Mouse (Mus musculus): ENCODE data around the gene Ccn2.

Gene Ccn2

DNA sequence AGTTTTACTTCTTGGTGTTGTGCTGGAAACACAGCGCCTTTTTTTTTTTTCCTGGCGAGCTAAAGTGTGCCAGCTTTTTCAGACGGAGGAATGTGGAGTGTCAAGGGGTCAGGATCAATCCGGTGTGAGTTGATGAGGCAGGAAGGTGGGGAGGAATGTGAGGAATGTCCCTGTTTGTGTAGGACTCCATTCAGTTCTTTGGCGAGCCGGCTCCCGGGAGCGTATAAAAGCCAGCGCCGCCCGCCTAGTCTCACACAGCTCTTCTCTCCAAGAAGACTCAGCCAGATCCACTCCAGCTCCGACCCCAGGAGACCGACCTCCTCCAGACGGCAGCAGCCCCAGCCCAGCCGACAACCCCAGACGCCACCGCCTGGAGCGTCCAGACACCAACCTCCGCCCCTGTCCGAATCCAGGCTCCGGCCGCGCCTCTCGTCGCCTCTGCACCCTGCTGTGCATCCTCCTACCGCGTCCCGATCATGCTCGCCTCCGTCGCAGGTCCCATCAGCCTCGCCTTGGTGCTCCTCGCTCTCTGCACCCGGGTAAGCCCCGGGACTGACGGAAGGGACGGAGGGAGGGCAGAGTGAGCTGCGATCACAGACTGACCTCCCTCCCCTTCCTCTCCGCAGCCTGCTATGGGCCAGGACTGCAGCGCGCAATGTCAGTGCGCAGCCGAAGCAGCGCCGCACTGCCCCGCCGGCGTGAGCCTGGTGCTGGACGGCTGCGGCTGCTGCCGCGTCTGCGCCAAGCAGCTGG lies at the start of gene Ccn2:
Ccn2 (plus strand) TSS at position 193 of the 753 bp plus-strand sequence.
- under 1% methylated on average over 53 of the region's 53 CpGs for WGBS

DNA sequence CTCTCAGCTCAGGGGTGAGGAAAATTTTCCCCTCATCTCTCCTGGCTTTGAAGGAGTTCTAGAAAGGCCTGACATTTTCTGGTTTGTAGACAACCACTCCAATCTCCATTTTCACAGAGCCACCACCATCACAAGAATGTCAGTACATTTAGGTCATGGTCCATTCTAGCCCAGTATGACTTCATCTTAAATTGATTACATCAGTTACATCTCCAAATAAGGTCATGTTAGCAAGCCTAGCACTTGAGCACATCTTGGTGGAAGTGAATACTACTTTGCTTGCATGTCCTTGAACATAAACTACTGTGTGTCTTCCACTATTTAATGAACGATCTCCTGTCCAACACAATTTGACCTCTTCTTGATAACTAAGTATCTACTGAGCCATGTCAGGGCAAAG lies 42.4 kb upstream of the Ccn2 start:
- WGBS, result 94% methylated on average over 1 of the region's 1 CpGs

DNA sequence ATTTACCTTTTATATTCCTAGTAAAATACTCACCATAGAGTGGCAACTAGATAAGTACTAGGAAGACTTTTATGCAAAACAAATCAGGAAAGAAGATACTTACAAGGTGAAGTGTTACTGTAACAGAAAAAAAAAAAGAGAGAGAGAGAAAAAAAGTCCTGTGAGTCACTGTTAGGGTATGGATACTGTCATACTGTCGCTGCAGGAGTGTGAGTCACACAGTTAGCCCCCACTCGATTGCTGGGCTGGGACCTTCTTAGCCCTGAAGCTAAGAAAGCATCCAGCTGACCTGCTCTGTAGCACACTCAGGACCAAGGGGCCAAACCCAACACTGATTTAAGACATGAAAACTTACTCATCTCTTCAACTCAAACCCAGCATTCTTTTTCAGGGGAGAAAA lies 41.2 kb upstream of the Ccn2 start:
- WGBS, result 53% methylated on average over 2 of the region's 2 CpGs

DNA sequence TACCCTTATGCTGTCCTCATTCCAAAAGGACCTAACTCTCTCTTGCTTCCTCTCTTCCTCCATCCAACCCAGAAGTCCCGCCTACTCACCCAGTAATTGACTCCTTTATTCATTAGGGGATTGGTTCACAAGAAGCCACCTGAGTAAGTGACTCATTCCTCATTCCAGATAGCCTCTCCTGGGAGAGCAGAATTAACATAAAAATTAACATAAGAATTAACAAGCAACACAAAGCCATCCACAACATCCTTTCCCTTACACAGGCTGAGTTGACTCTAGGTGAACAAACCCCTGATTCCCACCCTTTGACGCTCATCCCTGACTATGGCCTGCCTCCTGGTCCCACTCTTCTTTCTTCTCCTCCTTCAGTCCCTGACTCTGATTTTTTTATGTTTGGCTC lies 36.9 kb upstream of the Ccn2 start:
- WGBS, result 97% methylated on average over 2 of the region's 2 CpGs

GRCm38 (mm10) chr10:24569691-24570420 lies 25.4 kb upstream of the Ccn2 start:
- WGBS, result 76% methylated on average over 2 of the region's 2 CpGs

- WGBS, result 78% methylated on average over 4 of the region's 4 CpGs
Observed at GRCm38 (mm10) chr10:24572044-24572960, 22.9 kb upstream of the Ccn2 start.

GRCm38 (mm10) chr10:24573484-24573883 lies 21.8 kb upstream of the Ccn2 start:
- 72% methylated on average over 3 of the region's 3 CpGs for WGBS

- 50% methylated on average over 3 of the region's 3 CpGs for WGBS
Observed at GRCm38 (mm10) chr10:24581076-24581475, 14.2 kb upstream of the Ccn2 start.

DNA sequence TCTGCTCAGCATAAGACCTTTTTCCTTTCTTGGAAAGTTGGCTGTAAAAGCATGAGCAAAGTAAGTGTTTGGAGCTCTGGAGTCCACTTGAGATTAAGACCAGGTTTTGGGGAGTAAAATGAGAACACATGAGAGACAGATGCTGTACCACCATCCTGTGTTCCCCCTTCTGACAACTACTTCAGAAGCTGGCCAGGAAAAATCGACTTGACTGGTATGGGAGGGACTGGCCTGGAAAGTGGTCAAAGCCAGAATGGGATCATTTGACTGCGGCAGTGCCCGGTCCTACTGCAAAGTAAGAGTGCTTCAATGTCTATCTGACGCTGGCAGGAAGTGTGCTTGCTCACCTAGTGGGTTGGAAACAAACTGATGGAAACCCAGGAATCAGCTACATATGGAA lies 6.4 kb upstream of the Ccn2 start:
- 77% methylated on average over 4 of the region's 4 CpGs for WGBS

DNA sequence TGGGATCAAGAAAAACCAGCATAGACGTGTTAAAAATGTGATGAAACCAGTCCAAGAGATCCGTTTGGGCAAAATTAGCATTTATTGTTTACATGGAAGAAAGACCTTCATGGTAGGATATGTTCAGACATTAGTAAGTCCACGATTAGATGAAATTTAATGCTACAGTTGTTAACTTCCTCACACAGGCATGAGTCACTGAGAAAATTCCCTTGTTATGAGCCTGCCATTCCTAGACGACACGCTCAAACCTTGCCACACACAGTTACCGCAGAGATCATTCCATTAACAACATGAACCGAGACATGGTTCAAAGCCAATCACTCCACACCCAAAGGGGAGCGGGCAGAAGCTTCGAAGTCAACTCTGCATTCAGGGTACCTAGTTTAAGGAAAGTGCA lies 6.0 kb upstream of the Ccn2 start:
- WGBS, result 83% methylated on average over 9 of the region's 9 CpGs

DNA sequence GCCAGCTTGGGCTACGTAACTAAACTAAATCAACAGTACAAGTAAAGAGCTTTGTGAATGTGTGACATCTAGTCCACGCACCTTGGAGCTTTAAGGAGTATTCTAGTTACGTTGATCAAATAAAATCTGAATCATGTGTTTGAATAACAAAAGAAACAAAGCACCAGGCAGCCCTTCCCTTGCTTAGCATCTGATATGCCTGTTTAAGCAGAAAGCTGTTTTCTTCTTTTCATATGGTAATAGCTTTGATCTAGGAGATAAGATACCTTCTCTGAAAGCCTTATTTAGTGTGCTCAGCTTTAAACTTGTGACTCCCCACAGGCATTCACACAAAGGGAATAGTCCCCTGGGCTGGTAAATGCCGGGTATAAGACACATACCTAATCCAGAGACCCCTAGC lies 4.7 kb upstream of the Ccn2 start:
- 71% methylated on average over 4 of the region's 4 CpGs for WGBS

DNA sequence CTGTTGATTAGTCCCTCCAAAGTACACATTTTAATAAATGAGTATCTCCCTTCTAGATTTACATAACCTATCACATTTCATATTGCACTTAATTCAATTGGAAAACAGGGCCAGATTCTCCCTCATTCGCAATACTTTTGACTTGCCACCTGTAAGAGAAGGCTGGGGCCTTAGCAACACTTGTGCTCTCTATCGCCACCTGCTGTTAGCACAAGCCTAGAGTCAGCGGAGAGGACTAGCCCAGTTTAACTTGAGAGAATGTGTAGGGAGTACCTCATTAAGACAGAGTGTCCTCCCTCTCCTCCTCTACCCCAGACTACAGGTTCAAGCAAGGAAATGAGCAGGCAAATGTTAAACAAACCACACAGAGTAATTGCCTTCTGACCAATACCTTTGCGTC lies 4.1 kb upstream of the Ccn2 start:
- 22% methylated on average over 4 of the region's 4 CpGs for WGBS

- WGBS, result 67% methylated on average over 5 of the region's 5 CpGs
Observed at GRCm38 (mm10) chr10:24591741-24592140, 3.5 kb upstream of the Ccn2 start.

GRCm38 (mm10) chr10:24592318-24592717 lies 2.9 kb upstream of the Ccn2 start:
- 80% methylated on average over 2 of the region's 2 CpGs for WGBS

- WGBS, result 66% methylated on average over 7 of the region's 7 CpGs
Observed at GRCm38 (mm10) chr10:24592969-24593368, 2.3 kb upstream of the Ccn2 start.

- WGBS, result 90% methylated on average over 4 of the region's 4 CpGs
Observed at GRCm38 (mm10) chr10:24593556-24593955, 1.7 kb upstream of the Ccn2 start.

DNA sequence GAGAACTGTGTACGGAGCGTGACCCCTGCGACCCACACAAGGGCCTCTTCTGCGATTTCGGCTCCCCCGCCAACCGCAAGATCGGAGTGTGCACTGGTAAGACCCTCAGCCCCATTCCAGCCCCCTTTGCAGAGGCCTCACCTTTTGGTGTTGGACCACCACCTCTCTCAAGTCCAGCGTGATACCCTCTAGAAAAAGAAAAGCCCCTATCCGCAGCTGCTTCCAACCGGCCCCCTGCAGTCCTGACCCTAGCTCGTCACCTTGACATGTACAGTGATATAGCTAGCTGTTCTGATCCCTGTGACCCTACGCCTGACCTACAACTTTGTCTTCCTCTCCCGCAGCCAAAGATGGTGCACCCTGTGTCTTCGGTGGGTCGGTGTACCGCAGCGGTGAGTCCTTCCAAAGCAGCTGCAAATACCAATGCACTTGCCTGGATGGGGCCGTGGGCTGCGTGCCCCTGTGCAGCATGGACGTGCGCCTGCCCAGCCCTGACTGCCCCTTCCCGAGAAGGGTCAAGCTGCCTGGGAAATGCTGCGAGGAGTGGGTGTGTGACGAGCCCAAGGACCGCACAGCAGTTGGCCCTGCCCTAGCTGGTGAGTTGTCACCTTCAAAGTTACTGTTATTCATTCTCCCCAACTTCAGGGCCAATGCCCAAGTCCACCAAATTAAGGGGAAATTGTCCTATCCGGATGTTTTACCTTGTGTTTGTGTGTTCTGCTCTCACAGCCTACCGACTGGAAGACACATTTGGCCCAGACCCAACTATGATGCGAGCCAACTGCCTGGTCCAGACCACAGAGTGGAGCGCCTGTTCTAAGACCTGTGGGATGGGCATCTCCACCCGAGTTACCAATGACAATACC lies 994 bp downstream of the Ccn2 start:
- 28% methylated on average over 31 of the region's 31 CpGs for WGBS

DNA sequence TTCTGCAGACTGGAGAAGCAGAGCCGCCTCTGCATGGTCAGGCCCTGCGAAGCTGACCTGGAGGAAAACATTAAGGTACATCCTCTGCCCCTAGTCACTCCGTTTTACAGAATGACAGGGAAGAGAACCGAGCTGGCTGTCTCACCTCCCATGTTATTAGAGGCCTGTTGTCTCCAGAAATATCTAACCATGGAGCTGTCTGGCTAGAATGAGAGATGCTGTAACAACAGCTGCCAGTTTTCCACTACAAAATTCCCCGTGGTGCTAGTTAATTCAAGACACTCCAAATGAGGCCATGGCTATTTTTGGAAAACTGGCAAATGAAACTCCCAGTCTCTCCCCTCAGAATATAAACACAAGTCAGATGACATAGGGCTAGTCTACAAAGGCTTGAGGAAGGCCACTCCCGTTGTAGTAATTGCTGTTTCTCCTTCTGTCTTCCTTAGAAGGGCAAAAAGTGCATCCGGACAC lies 1.7 kb downstream of the Ccn2 start:
- 42% methylated on average over 7 of the region's 7 CpGs for WGBS

DNA sequence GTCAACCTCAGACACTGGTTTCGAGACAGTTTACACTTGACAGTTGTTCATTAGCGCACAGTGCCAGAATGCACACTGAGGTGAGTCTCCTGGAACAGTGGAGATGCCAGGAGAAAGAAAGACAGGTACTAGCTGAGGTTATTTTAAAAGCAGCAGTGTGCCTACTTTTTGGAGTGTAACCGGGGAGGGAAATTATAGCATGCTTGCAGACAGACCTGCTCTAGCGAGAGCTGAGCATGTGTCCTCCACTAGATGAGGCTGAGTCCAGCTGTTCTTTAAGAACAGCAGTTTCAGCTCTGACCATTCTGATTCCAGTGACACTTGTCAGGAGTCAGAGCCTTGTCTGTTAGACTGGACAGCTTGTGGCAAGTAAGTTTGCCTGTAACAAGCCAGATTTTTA lies 2.5 kb downstream of the Ccn2 start:
- WGBS, result 73% methylated on average over 4 of the region's 4 CpGs

- 89% methylated on average over 6 of the region's 6 CpGs for WGBS
Observed at GRCm38 (mm10) chr10:24598693-24599092, 3.5 kb downstream of the Ccn2 start.

GRCm38 (mm10) chr10:24599802-24600201 lies 4.6 kb downstream of the Ccn2 start:
- WGBS, result 77% methylated on average over 5 of the region's 5 CpGs
